Mouse (Mus musculus): ENCODE measurements at regions not wholly inside any gene's neighbourhood (a gene's known extent, or its start where the extent isn't known, plus 50 kb on each side); places are given as distances from the start of the nearest gene placed in this dataset.

- Histone ChIP-seq H3K9ac (no peak overlapping the region), H3K27ac (replicated peaks) (no peak overlapping the region), H3K4me3 (no peak overlapping the region), H3K9me3 (no peaks in the 10 kb centered on the region), H3K36me3 (no peaks in the 10 kb centered on the region), H3K4me2 (no peak overlapping the region), H3K27me3 (replicated peaks) (no peaks in the 10 kb centered on the region), H3K4me1 (peaks cover 15% of the 10 kb centered on the region)
- ATAC-seq (ENCODE audit: extremely low read depth, insufficient number of reproducible peaks, low FRiP score, low TSS enrichment): no peak
- 56% methylated on average over 3 of the region's 3 CpGs for WGBS
Measured at GRCm38 (mm10) chr1:185662336-185662735, 207.7 kb downstream of the Slc30a10 start.

GRCm38 (mm10) chr1:185670029-185670741 is 215.5 kb downstream of the Slc30a10 start:
- Histone ChIP-seq H3K27me3 (replicated peaks) (no peaks in the 10 kb centered on the region), H3K4me1 (peaks cover 14% of the 10 kb centered on the region; the same call in 1 of the 2 replicates), H3K4me3 (no peak overlapping the region), H3K27ac (replicated peaks) (no peak overlapping the region), H3K4me2 (no peak overlapping the region), H3K36me3 (no peaks in the 10 kb centered on the region), H3K9me3 (no peaks in the 10 kb centered on the region), H3K9ac (no peak overlapping the region)
- no peak for ATAC-seq (ENCODE audit: extremely low read depth, insufficient number of reproducible peaks, low FRiP score, low TSS enrichment)
- WGBS: 77% methylated on average over 5 of the region's 5 CpGs

- Histone ChIP-seq H3K36me3 (no peaks in the 10 kb centered on the region), H3K4me2 (no peak overlapping the region), H3K27ac (replicated peaks) (no peak overlapping the region), H3K9me3 (no peaks in the 10 kb centered on the region), H3K9ac (no peak overlapping the region), H3K27me3 (replicated peaks) (no peaks in the 10 kb centered on the region), H3K4me3 (no peak overlapping the region), H3K4me1 (peaks cover 7% of the 10 kb centered on the region; the same call in 1 of the 2 replicates)
- no peak for ATAC-seq (ENCODE audit: extremely low read depth, insufficient number of reproducible peaks, low FRiP score, low TSS enrichment)
- WGBS: 73% methylated on average over 3 of the region's 3 CpGs
Measured at GRCm38 (mm10) chr1:185672940-185673339, 218.3 kb downstream of the Slc30a10 start.

GRCm38 (mm10) chr1:185675674-185676420 is 221.2 kb downstream of the Slc30a10 start:
- Histone ChIP-seq H3K9me3 (no peaks in the 10 kb centered on the region), H3K9ac (no peak overlapping the region), H3K27ac (replicated peaks) (no peak overlapping the region), H3K27me3 (replicated peaks) (no peaks in the 10 kb centered on the region), H3K4me2 (no peak overlapping the region), H3K36me3 (no peaks in the 10 kb centered on the region), H3K4me3 (no peak overlapping the region), H3K4me1 (peaks cover 4% of the 10 kb centered on the region; the same call in 1 of the 2 replicates)
- WGBS: 63% methylated on average over 11 of the region's 11 CpGs
- no peak for ATAC-seq (ENCODE audit: extremely low read depth, insufficient number of reproducible peaks, low FRiP score, low TSS enrichment)

- no peak overlapping the region for H3K4me3 ChIP-seq
- no peaks in the 10 kb centered on the region for H3K9me3 ChIP-seq
- peak overlapping the region; percentile 28 for H3K4me2 ChIP-seq
- H3K4me1 ChIP-seq: no peaks in the 10 kb centered on the region
- no peaks in the 10 kb centered on the region for H3K27me3 ChIP-seq (replicated peaks)
- H3K36me3 ChIP-seq: no peaks in the 10 kb centered on the region
- no peak overlapping the region for H3K27ac ChIP-seq (replicated peaks)
- WGBS: 27% methylated on average over 21 of the region's 21 CpGs
- H3K9ac ChIP-seq: 0 out of 2 replicates have a peak overlapping the region, but pooled peaks have one; percentile 14
- no peak for ATAC-seq (ENCODE audit: extremely low read depth, insufficient number of reproducible peaks, low FRiP score, low TSS enrichment)
Measured at GRCm38 (mm10) chr1:185681610-185682457, 227.2 kb downstream of the Slc30a10 start.

- Histone ChIP-seq H3K9me3 (no peaks in the 10 kb centered on the region), H3K4me2 (no peak overlapping the region), H3K36me3 (no peaks in the 10 kb centered on the region), H3K4me1 (no peaks in the 10 kb centered on the region), H3K27ac (replicated peaks) (no peak overlapping the region), H3K4me3 (no peak overlapping the region), H3K9ac (0 out of 2 replicates have a peak overlapping the region, but pooled peaks have one; percentile 14), H3K27me3 (replicated peaks) (no peaks in the 10 kb centered on the region)
- no peak for ATAC-seq (ENCODE audit: extremely low read depth, insufficient number of reproducible peaks, low FRiP score, low TSS enrichment)
- 73% methylated on average over 3 of the region's 3 CpGs for WGBS
Measured at GRCm38 (mm10) chr1:185682458-185682750, 227.8 kb downstream of the Slc30a10 start.

- H3K9ac ChIP-seq: no peak overlapping the region
- no peak overlapping the region for H3K4me2 ChIP-seq
- no peaks in the 10 kb centered on the region for H3K4me1 ChIP-seq
- H3K27ac ChIP-seq (replicated peaks): no peak overlapping the region
- no peak overlapping the region for H3K4me3 ChIP-seq
- no peaks in the 10 kb centered on the region for H3K27me3 ChIP-seq (replicated peaks)
- WGBS: 75% methylated on average over 9 of the region's 9 CpGs
- no peaks in the 10 kb centered on the region for H3K36me3 ChIP-seq
- H3K9me3 ChIP-seq: no peaks in the 10 kb centered on the region
- ATAC-seq (ENCODE audit: extremely low read depth, insufficient number of reproducible peaks, low FRiP score, low TSS enrichment): no peak
Measured at GRCm38 (mm10) chr1:185684638-185685037, 230.0 kb downstream of the Slc30a10 start.

- no peaks in the 10 kb centered on the region for H3K9me3 ChIP-seq
- H3K4me3 ChIP-seq: no peak overlapping the region
- WGBS: 91% methylated on average over 10 of the region's 10 CpGs
- no peak overlapping the region for H3K9ac ChIP-seq
- no peaks in the 10 kb centered on the region; the same call in 1 of the 2 replicates for H3K27me3 ChIP-seq (replicated peaks)
- no peak overlapping the region for H3K27ac ChIP-seq (replicated peaks)
- H3K4me1 ChIP-seq: no peaks in the 10 kb centered on the region
- no peak for ATAC-seq (ENCODE audit: extremely low read depth, insufficient number of reproducible peaks, low FRiP score, low TSS enrichment)
- H3K36me3 ChIP-seq: no peaks in the 10 kb centered on the region
- H3K4me2 ChIP-seq: no peak overlapping the region
Measured at GRCm38 (mm10) chr1:185688506-185688905, 233.9 kb downstream of the Slc30a10 start.

GRCm38 (mm10) chr1:185695394-185695793 is 240.7 kb downstream of the Slc30a10 start:
- no peaks in the 10 kb centered on the region for H3K4me1 ChIP-seq
- no peak for ATAC-seq (ENCODE audit: extremely low read depth, insufficient number of reproducible peaks, low FRiP score, low TSS enrichment)
- H3K27ac ChIP-seq (replicated peaks): no peak overlapping the region
- no peak overlapping the region for H3K9ac ChIP-seq
- H3K9me3 ChIP-seq: no peaks in the 10 kb centered on the region
- no peaks in the 10 kb centered on the region for H3K36me3 ChIP-seq
- H3K27me3 ChIP-seq (replicated peaks): no peaks in the 10 kb centered on the region; the same call in 1 of the 2 replicates
- 76% methylated on average over 2 of the region's 2 CpGs for WGBS
- no peak overlapping the region for H3K4me2 ChIP-seq
- no peak overlapping the region for H3K4me3 ChIP-seq

- WGBS: 78% methylated on average over 6 of the region's 6 CpGs
- Histone ChIP-seq H3K36me3 (no peaks in the 10 kb centered on the region), H3K27me3 (replicated peaks) (no peaks in the 10 kb centered on the region), H3K4me2 (no peak overlapping the region), H3K4me1 (no peaks in the 10 kb centered on the region), H3K9me3 (no peaks in the 10 kb centered on the region), H3K4me3 (no peak overlapping the region), H3K9ac (no peak overlapping the region), H3K27ac (replicated peaks) (no peak overlapping the region)
- no peak for ATAC-seq (ENCODE audit: extremely low read depth, insufficient number of reproducible peaks, low FRiP score, low TSS enrichment)
Measured at GRCm38 (mm10) chr1:185699758-185700157, 245.1 kb downstream of the Slc30a10 start.

- Histone ChIP-seq H3K4me1 (peaks cover 32% of the 10 kb centered on the region), H3K9me3 (no peaks in the 10 kb centered on the region), H3K4me3 (no peak overlapping the region), H3K9ac (no peak overlapping the region), H3K27ac (replicated peaks) (no peak overlapping the region), H3K4me2 (no peak overlapping the region), H3K36me3 (no peaks in the 10 kb centered on the region), H3K27me3 (replicated peaks) (peaks cover 14% of the 10 kb centered on the region)
- WGBS: 86% methylated on average over 2 of the region's 2 CpGs
- no peak for ATAC-seq (ENCODE audit: extremely low read depth, insufficient number of reproducible peaks, low FRiP score, low TSS enrichment)
Measured at GRCm38 (mm10) chr1:185726324-185726723, 271.7 kb downstream of the Slc30a10 start.

Measured in heart, embryonic 13.5 days (tissue).